ENCODE assay signal across 11 mouse cellular contexts in genomic region chr2:148325362-148325761, GRCm38 (mm10).
"Had no signal": no experiment of that assay in that cellular context is flagged by ENCODE, and none has a peak within 500 bp of the region (broad histone marks: within the 10 kb centered on the region; RNA-seq: fewer than 3 reads in every experiment).

No protein-coding gene starts in this region.

- H3K36me3 ChIP-seq: midbrain, embryonic 12.5 days; midbrain, embryonic 15.5 days; neural tube, embryonic 13.5 days had no signal

- H3K27me3 ChIP-seq: midbrain, embryonic 12.5 days; midbrain, embryonic 15.5 days; neural tube, embryonic 13.5 days had no signal

- DNase-seq: kidney, adult 2 months; kidney, postnatal 36 days; liver, postnatal 0 days; lung, embryonic 14.5 days; right cerebral cortex, postnatal 25 days; thymus, adult 2 months; thymus, postnatal 14 days; thymus, postnatal 4 days had no signal

- H3K4me2 ChIP-seq: lung, embryonic 14.5 days; midbrain, embryonic 12.5 days; midbrain, embryonic 15.5 days; neural tube, embryonic 13.5 days had no signal

- H3K4me3 ChIP-seq: midbrain, embryonic 12.5 days; midbrain, embryonic 15.5 days; neural tube, embryonic 13.5 days had no signal
